Mouse (Mus musculus) erythroblast, adult 5-6 weeks (primary cell): ENCODE results near the gene Gm45213. TPM values are rescaled to one million over a fixed set of nuclear protein-coding genes. Genes with fewer than 3 reads are reported as not detected.
"Not testable (repeated sequence)": the region's sequence is repeated elsewhere in the genome, so short reads cannot be mapped to it uniquely, and the experiment has no call there.

Experiments used
- ATAC-seq: replicated peaks from 2 replicates; pipeline ENCODE4 v1.8.0; 2016; ENCODE audit warnings: moderate number of reproducible peaks, mild to moderate bottlenecking, moderate TSS enrichment, inconsistent platforms; ENCODE audit not compliant: poor library complexity, low FRiP score, severe bottlenecking
- total RNA-seq, 2 experiments: library from RNA; stranded (forward) in 1 of 2; stranded (reverse) in 1 of 2; fragments of 150-400 nt in 1 of 2; fragments of 200-764, 138-1000 nt in 1 of 2; gene quantifications; 2 replicates each; pipeline versions ENCODE4 v1.2.3 to v1.2.4; 2015 to 2017; ENCODE audit warnings: low replicate concordance in 2 of 2

Gm45213 gene
- total RNA-seq, 2 experiments from 2014 or later: not detected

DNA sequence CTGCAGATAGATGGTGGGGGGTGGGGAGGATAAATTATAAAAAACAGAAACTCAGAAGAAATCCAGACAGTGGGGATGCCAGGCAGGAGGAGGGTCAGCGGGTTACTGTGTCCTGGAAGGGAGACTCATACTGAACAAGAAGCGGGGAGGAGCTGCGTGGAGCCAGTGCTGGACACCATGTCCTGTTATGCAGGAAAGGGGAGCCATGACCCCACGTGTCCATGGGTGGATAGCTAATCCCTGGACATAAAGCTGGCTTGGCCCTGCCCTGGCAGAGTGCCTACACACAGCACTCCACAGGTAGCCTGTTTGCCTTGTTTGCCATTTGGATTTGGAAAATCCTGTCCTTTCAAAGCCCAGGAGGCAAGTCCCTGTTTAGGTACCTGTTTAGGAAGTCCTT, 4.6 kb downstream of the Gm45213 start:
- ATAC-seq: no peak

GRCm38 (mm10) chr7:66048446-66049230, 5.2 kb downstream of the Gm45213 start:
- no peak for ATAC-seq

DNA sequence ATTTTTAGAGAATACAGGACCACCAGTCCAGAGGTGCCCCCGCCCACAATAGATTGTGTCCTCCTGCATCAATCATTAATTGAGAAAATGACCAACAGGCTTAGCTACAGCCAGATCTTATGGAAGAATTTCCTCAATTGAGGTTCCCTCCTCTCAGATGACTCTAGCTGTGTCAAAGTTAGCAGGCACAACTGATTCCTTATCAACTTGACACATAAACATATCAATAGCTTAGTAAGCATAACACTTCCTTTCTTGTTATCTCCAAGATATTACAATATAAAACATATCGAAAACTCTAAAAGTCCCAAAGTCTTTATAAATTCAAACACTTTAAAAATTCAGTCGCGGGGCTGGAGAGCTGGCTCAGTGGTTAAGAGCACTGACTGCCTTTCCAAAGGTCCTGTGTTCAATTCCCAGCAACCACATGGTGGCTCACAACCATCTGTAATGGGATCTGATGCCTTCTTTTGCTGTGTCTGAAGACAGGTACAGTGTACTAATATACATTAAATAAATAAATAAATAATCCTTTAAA, 10.6 kb downstream of the Gm45213 start:
- no peak for ATAC-seq

- ATAC-seq: not testable (repeated sequence)
Observed at GRCm38 (mm10) chr7:66055356-66055755, 12.0 kb downstream of the Gm45213 start.

- no peak for ATAC-seq
Observed at GRCm38 (mm10) chr7:66058703-66059102, 15.3 kb downstream of the Gm45213 start, which contains the start of gene Snrpa1. TSS of gene Snrpa1 (plus strand) at chr7:66059003.

DNA sequence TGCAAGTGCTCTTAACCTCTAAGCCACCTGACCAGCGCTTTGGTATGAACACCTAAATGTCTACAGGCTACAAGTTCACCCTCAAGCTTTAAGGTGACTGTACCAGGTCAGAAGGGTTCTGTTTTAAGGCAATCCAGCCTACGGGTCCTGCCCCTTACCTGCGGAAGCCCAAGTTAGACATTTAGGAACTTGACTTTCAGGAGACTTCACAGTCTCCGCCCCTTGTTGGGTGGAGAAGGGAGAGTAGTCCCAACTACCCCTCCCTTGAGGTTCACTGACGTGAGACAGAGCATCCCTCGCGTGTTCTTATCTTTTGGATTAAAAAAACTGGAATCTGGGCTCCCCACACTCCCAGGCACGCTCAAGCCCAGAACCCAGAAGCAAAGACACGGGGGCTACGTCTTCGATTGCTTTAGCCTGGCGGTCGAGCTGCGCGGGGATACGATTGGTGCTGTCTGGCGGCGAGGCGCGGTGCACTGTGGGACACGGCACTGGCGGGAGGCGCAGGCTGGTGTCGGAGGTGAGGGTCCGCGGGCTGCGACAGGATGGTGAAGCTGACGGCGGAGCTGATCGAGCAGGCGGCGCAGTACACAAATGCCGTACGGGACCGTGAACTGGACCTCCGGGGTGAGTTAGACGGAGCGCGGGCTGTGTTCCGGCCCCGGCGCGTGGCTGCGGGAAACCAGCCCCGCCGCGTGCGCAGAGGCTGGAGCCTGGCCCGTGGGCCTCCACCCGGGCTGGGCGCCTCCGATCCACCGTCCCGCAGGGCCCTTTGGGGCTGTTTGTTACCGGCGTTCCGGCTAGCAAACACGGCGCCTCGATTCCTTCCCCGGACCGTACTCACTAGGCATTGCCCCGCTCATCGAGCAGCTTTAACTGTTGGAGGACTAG, 16.9 kb downstream of the Gm45213 start:
- peak; percentile 90 for ATAC-seq

GRCm38 (mm10) chr7:66061057-66061456, 17.7 kb downstream of the Gm45213 start:
- no peak for ATAC-seq

GRCm38 (mm10) chr7:66076411-66076810, 33.0 kb downstream of the Gm45213 start:
- no peak for ATAC-seq

GRCm38 (mm10) chr7:66079364-66080230, 36.2 kb downstream of the Gm45213 start, which contains the start of gene Selenos:
TSS of gene Selenos (plus strand) at chr7:66079649.
- ATAC-seq: peak; percentile 99

DNA sequence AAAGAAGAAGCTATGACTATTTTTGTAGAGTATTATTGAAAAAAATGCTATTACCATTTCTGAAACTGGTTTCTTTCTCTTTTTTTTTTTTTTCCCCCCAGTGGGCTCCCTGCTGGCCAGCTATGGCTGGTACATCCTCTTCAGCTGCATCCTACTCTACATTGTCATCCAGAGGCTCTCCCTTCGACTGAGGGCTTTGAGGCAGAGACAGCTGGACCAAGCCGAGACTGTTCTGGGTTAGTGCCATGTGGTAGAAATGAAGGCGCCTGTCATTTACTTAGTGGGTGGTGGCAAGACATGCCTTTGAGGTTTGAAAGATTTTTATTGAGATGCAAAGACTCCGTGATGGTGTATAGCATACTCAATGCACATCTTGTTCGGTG, 36.8 kb downstream of the Gm45213 start:
- ATAC-seq: no peak

- ATAC-seq: no peak
Observed at GRCm38 (mm10) chr7:66083757-66084156, 40.4 kb downstream of the Gm45213 start.

- ATAC-seq: no peak
Observed at GRCm38 (mm10) chr7:66084546-66084945, 41.1 kb downstream of the Gm45213 start.

DNA sequence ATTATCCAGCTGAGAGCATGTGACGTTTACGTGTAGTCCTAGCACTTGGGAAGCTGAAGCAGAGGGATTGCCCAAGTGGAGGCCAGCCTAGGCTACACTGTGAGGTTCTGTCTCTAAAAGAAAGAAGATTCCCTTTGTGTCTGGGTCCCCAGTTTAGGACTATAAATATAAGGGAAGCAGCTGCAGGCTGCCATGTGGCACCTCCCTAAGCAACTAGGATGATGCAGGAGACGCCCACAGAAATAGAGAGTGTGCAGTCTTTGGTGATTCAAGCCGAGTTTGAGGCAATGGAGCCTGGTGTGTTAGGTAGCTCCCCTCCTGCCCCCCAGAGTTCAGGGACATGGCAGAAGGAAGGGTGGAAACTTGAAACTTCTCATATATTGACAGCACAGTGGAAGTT, 44.2 kb downstream of the Gm45213 start:
- no peak for ATAC-seq

- no peak for ATAC-seq
Observed at GRCm38 (mm10) chr7:66088077-66088476, 44.7 kb downstream of the Gm45213 start.

DNA sequence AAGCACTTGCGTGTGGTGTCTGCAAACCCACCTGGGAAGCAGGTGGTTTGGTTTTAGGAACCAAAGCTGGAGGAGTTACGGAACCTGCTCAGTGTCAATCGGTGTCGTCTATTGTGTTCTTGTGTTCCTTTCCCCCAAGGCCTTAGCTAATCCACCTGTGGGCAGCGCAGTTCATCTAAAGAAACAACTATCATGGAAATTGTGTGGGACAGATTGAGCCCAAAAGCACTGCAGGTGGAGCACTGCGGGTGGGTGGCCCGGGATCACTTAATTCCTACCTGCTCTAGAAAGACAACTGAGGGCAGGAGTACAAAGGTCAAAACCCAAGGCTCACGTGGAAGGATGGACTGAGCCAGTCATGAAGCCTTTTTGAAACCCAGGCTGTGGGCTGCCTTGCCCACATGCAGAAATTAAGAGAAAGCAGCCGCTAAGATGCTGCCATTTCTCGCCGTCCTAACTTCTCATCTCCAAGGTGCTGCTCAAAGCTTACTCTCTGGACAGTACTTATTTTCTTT, 47.3 kb downstream of the Gm45213 start:
- no peak for ATAC-seq

DNA sequence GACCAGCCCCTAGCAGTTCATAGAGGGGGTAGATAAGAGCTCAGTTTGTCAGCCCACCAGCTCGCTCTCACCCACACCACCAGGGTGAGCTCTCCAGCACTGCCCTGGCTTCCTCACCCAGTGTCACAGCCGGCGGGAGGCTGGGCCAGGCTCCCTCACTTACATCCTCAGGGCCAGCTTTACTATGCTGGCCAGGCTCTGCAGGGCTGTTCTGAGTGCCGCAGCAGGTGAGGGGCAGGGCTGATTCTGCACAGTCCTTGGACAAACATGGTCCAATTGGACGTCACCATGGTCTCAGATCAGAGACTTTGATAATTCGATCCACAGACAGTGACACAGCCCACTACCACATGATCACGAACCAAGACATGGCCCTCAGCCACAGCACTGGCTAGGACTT, 48.2 kb downstream of the Gm45213 start:
- ATAC-seq: no peak

GRCm38 (mm10) chr7:66092656-66093055, 49.3 kb downstream of the Gm45213 start:
- ATAC-seq: no peak

DNA sequence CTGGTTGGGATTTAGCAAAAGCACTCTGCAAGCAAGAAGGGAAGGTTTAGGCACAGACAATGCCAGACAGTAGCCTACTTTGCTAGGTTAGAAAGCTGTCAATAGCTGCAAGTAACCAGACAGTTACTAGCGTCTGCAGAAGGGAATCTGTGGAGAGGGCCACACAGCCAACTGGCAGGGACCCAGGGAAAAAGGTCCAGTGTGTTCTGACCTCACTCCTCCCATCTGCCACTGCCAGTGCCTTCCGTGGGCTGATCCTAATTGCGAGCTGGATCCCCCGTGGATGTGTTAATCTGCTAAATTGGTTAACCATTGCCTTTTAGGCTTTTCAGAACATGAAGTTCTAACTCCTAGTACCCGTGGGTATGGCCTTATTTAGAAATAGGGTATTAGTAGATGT, 50.7 kb downstream of the Gm45213 start:
- ATAC-seq: no peak

DNA sequence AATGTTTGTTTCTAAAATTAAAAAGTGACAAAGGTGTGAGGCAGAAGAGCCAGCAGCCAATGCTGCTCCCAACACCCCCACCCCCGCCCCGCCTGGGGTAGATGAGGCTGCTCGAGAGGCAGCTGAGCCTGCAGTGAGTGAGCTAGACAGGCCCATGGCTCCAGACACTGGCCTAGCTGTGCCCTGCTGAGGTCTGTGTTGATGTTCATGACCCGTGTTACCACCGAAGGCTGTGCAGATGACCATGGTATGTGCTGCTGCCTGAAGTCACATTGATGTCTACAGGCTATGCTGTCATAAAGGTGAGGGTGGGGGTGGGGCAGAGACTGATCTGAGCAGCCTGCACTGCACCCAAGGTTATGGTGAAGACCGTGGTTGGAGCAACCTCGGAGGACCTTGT, 55.4 kb downstream of the Gm45213 start:
- ATAC-seq: no peak
